Mouse (Mus musculus): Measurements from ENCODE around the gene Fam71e2. TPM values are rescaled to one million over a fixed set of nuclear protein-coding genes. Genes with fewer than 3 reads are reported as not detected.

Fam71e2 gene
- polyA plus RNA-seq, 1 experiment: not detected

GRCm38 (mm10) chr7:4751971-4752820 is 18.9 kb downstream of the Fam71e2 start:
- 3% methylated on average over 30 of the region's 30 CpGs for WGBS
- TF ChIP-seq CTCF (IDR thresholded peaks at IDR 0.05; ENCODE audit: insufficient read depth, low read length): no peak
- no peak for TF ChIP-seq POLR2A (IDR thresholded peaks at IDR 0.05; ENCODE audit: borderline replicate concordance, extremely low read depth, low read depth, low read length)
- peak; percentile 49 for DNase-seq
- Histone ChIP-seq H3K4me3 (replicated peaks; ENCODE audit: extremely low read depth, low read depth, low read length) (peak overlapping the region; percentile 54), H3K4me1 (ENCODE audit: control insufficient read depth, insufficient read depth, low read length) (peaks cover 4% of the 10 kb centered on the region; the same call in 1 of the 2 replicates)

GRCm38 (mm10) chr7:4749169-4749568 is 21.9 kb downstream of the Fam71e2 start:
- DNase-seq: no peak
- 80% methylated on average over 2 of the region's 2 CpGs for WGBS
- no peak overlapping the region for H3K4me3 ChIP-seq (replicated peaks; ENCODE audit: extremely low read depth, low read depth, low read length)
- TF ChIP-seq POLR2A (IDR thresholded peaks at IDR 0.05; ENCODE audit: borderline replicate concordance, extremely low read depth, low read depth, low read length): no peak
- no peak for TF ChIP-seq CTCF (IDR thresholded peaks at IDR 0.05; ENCODE audit: insufficient read depth, low read length)
- H3K4me1 ChIP-seq (ENCODE audit: control insufficient read depth, insufficient read depth, low read length): peaks cover 4% of the 10 kb centered on the region; the same call in 1 of the 2 replicates

GRCm38 (mm10) chr7:4748321-4748720 is 22.8 kb downstream of the Fam71e2 start:
- Histone ChIP-seq H3K4me3 (replicated peaks; ENCODE audit: extremely low read depth, low read depth, low read length) (no peak overlapping the region), H3K4me1 (ENCODE audit: control insufficient read depth, insufficient read depth, low read length) (peaks cover 4% of the 10 kb centered on the region; the same call in 1 of the 2 replicates)
- TF ChIP-seq POLR2A (IDR thresholded peaks at IDR 0.05; ENCODE audit: borderline replicate concordance, extremely low read depth, low read depth, low read length) (no peak), CTCF (IDR thresholded peaks at IDR 0.05; ENCODE audit: insufficient read depth, low read length) (no peak)
- no peak for DNase-seq
- WGBS: 62% methylated on average over 4 of the region's 4 CpGs

DNA sequence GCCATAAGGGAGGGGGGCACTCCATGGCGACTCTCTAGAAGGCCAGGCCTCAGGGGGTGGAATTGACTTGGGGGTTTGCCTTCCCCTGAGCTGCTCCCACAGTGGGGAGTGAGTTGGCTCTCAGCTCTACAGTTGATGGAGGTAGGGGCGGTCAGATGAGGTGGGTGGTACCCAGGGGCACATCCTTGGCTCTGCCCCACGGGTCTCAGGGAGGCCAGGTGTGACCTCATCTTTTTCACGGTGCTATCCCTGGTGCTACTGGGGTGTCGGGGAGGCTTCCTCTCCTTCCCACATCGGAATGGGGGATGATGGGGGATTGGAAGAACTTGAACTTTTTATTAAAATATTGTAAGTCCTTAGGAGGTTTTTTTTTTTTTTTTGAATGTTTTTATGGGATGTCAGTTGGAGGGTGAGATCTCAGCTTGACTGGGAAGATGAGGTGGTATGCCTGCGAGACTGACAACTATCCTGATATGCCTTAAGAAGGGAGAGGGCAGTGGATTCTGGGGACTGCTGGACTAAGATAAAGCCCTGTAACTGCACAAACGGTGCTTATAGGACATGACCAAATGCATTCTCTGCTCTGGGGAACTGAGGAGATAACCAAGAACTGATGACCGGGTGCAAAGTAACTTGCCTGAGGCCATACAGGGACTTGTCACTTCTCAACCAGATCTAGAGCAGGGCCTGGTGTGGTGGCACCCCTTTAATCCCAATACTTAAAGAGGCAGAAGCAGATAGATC is 23.8 kb downstream of the Fam71e2 start:
- 69% methylated on average over 9 of the region's 9 CpGs for WGBS
- H3K4me1 ChIP-seq (ENCODE audit: control insufficient read depth, insufficient read depth, low read length): peaks cover 4% of the 10 kb centered on the region

GRCm38 (mm10) chr7:4746326-4746980 is 24.6 kb downstream of the Fam71e2 start:
- Histone ChIP-seq H3K4me3 (replicated peaks; ENCODE audit: extremely low read depth, low read depth, low read length) (no peak overlapping the region), H3K4me1 (ENCODE audit: control insufficient read depth, insufficient read depth, low read length) (peaks cover 2% of the 10 kb centered on the region; the same call in 1 of the 2 replicates)
- 86% methylated on average over 22 of the region's 22 CpGs for WGBS
- no peak for TF ChIP-seq POLR2A (IDR thresholded peaks at IDR 0.05; ENCODE audit: borderline replicate concordance, extremely low read depth, low read depth, low read length)
- TF ChIP-seq CTCF (IDR thresholded peaks at IDR 0.05; ENCODE audit: insufficient read depth, low read length): no peak
- DNase-seq: no peak

More for the DNA sequence above, 23.8 kb downstream of the Fam71e2 start:
- no peak for DNase-seq
- H3K4me3 ChIP-seq (replicated peaks; ENCODE audit: extremely low read depth, low read depth, low read length): no peak overlapping the region
- TF ChIP-seq CTCF (IDR thresholded peaks at IDR 0.05; ENCODE audit: insufficient read depth, low read length): no peak
- TF ChIP-seq POLR2A (IDR thresholded peaks at IDR 0.05; ENCODE audit: borderline replicate concordance, extremely low read depth, low read depth, low read length): no peak

DNA sequence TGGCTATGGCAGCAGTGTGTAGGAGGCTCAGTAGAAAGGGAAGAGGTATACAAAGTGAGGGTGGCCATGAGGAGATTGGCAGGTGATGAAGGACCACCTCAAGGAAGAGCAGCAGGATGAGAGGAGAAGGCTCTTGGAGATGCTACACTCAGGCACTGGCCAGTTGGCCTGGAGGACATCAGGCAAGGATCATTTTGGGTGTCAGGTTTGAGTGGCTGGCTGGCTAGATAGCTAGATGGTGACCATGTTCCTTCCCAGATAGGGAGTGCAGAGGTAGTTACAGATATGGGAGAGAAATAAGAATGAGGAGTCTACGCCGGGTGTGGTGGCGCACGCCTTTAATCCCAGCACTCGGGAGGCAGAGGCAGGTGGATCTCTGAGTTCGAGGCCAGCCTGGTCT is 26.2 kb downstream of the Fam71e2 start:
- DNase-seq: no peak
- Histone ChIP-seq H3K4me3 (replicated peaks; ENCODE audit: extremely low read depth, low read depth, low read length) (no peak overlapping the region), H3K4me1 (ENCODE audit: control insufficient read depth, insufficient read depth, low read length) (peaks cover 5% of the 10 kb centered on the region; the same call in 1 of the 2 replicates)
- TF ChIP-seq POLR2A (IDR thresholded peaks at IDR 0.05; ENCODE audit: borderline replicate concordance, extremely low read depth, low read depth, low read length) (no peak), CTCF (IDR thresholded peaks at IDR 0.05; ENCODE audit: insufficient read depth, low read length) (no peak)
- WGBS: 97% methylated on average over 6 of the region's 6 CpGs

DNA sequence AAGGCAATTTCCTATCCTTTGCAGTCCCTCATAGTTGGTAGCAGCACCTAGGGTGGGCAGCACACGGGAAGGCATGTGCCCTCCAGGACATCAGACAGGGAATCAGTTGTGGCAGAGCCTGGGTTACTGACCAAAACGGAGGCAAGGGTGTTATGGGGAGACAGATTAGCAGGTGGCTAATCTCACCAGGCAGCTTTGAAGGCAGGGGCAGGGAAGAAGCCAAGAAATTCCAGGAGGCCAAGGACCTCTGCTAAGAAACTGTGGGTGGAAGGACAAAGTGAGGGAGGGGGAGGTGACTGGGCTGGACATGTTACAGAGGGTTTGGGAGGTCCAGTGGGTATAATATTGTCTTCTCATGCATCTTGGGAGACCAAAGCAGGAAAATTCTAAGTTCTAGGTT is 27.7 kb downstream of the Fam71e2 start:
- DNase-seq: no peak
- WGBS: 43% methylated on average over 2 of the region's 2 CpGs
- TF ChIP-seq CTCF (IDR thresholded peaks at IDR 0.05; ENCODE audit: insufficient read depth, low read length) (no peak), POLR2A (IDR thresholded peaks at IDR 0.05; ENCODE audit: borderline replicate concordance, extremely low read depth, low read depth, low read length) (no peak)
- H3K4me3 ChIP-seq (replicated peaks; ENCODE audit: extremely low read depth, low read depth, low read length): no peak overlapping the region
- peaks cover 5% of the 10 kb centered on the region; the same call in 1 of the 2 replicates for H3K4me1 ChIP-seq (ENCODE audit: control insufficient read depth, insufficient read depth, low read length)

- WGBS: 86% methylated on average over 6 of the region's 6 CpGs
Observed at GRCm38 (mm10) chr7:4742482-4742819, 28.7 kb downstream of the Fam71e2 start.

More at GRCm38 (mm10) chr7:4742482-4742819, 28.7 kb downstream of the Fam71e2 start:
- no peak for TF ChIP-seq CTCF (IDR thresholded peaks at IDR 0.05; ENCODE audit: insufficient read depth, low read length)
- TF ChIP-seq POLR2A (IDR thresholded peaks at IDR 0.05; ENCODE audit: borderline replicate concordance, extremely low read depth, low read depth, low read length): no peak
- Histone ChIP-seq H3K4me1 (ENCODE audit: control insufficient read depth, insufficient read depth, low read length) (peaks cover 5% of the 10 kb centered on the region; the same call in 1 of the 2 replicates), H3K4me3 (replicated peaks; ENCODE audit: extremely low read depth, low read depth, low read length) (no peak overlapping the region)
- DNase-seq: no peak

Measured in lung, adult 2 months (tissue).